Mouse (Mus musculus): ENCODE data around the gene Ncbp1. TPM values are rescaled to one million over a fixed set of nuclear protein-coding genes. Genes with fewer than 3 reads are reported as not detected.

Ncbp1 gene
- total RNA-seq, 1 experiment from 2014 or later: 47.5 TPM

GRCm38 (mm10) chr4:46201834-46202561, 63.6 kb downstream of the Ncbp1 start:
- peak; percentile 83 for DNase-seq

- DNase-seq: no peak
Observed at GRCm38 (mm10) chr4:46202562-46203126, 64.2 kb downstream of the Ncbp1 start.

DNA sequence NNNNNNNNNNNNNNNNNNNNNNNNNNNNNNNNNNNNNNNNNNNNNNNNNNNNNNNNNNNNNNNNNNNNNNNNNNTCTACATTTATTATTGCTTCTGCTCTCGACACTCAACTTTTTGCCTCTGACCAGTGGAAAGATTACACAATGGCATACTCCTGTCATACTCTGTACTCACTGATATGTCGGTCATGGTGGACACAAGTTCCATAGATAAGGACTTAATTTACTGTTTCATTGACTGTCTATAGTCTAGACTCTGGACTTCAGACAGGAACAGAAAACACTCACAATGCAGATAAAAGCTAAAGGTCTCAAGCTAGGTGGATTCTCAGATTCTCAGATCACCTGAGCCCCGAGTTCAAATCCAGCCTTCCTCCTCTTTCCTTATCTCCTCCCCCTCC, 82.7 kb downstream of the Ncbp1 start:
- DNase-seq: no peak

Other genes with a start within 250 kb of the Ncbp1 start
- gene Ccdc180, start 248.3 kb upstream of the Ncbp1 start, total RNA-seq (2021): 0.23 and 0.33 TPM in 2 replicates
- 21.3 and 23.0 TPM in 2 replicates for gene Tdrd7, start 173.3 kb upstream of the Ncbp1 start, total RNA-seq (2021)
- gene Tmod1, start 99.7 kb upstream of the Ncbp1 start, total RNA-seq (2021): 3.6 and 4.7 TPM in 2 replicates
- 27.5 and 28.3 TPM in 2 replicates for gene Tstd2, start 81 bp downstream of the Ncbp1 start, total RNA-seq (2021)
- gene Xpa, start 57.7 kb downstream of the Ncbp1 start, total RNA-seq (2021): 21.3 and 28.9 TPM in 2 replicates
- not detected in 2 replicates for gene Foxe1, start 205.0 kb downstream of the Ncbp1 start, total RNA-seq (2021)

All from adrenal gland, postnatal 14 days (tissue).